Mouse (Mus musculus) E14TG2a.4 (cell line): ENCODE data around the gene Rrp1b.

Source experiments
- CTCF ChIP-seq: conservative IDR thresholded peaks from 2 replicates; pipeline ENCODE4 v1.5.1; 2014; ENCODE audit warnings: low read length
- NANOG ChIP-seq: IDR thresholded peaks from 2 replicates; pipeline ENCODE4 v1.6.1; 2014; ENCODE audit warnings: borderline replicate concordance, low read length, mixed read lengths

DNA sequence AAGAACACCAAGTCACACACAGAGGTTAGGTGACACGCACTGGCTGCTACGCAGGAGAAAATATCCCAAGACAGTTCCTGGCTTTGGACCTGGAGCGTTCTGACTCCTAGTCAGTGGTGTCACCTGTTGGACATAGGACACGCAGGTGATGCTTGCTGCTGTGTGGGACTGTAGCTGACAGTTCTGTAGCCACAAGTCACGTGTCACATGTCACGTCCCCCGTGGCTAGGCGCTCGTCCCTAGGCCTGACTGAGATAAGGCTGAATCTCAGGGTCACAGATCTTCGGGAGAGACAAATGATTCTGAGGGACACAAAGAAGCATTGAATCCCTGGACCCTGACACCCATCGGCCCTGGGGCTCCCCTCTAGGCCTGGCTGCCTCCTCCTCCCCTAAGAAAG lies 32.5 kb downstream of the Rrp1b start:
- TF ChIP-seq CTCF (no peak), NANOG (no peak)
